Mouse (Mus musculus): ENCODE measurements around the gene Nup93.

- TF ChIP-seq CTCF (conservative IDR thresholded peaks at IDR 0.05 in 1 of 2, IDR thresholded peaks at IDR 0.05 in 1 of 2; ENCODE audit: low read depth in 2 of 2, low read length in 2 of 2) (no peak), SIN3A (IDR thresholded peaks at IDR 0.05; ENCODE audit: low read length) (no peak), POLR2A (IDR thresholded peaks at IDR 0.05; ENCODE audit: low read depth, low read length) (no peak), TCF12 (IDR thresholded peaks at IDR 0.05; ENCODE audit: low read depth, low read length) (no peak), EP300 (IDR thresholded peaks at IDR 0.05; ENCODE audit: low read length) (no peak), CHD1 (IDR thresholded peaks at IDR 0.05; ENCODE audit: low read depth, low read length) (no peak), KAT2A (IDR thresholded peaks at IDR 0.05; ENCODE audit: insufficient replicate concordance, low read length) (no peak), MAX (IDR thresholded peaks at IDR 0.05; ENCODE audit: low read length) (no peak), RAD21 (IDR thresholded peaks at IDR 0.05; ENCODE audit: low read depth, low read length) (no peak), SMC3 (IDR thresholded peaks at IDR 0.05; ENCODE audit: low read depth, low read length) (no peak), CHD2 (IDR thresholded peaks at IDR 0.05; ENCODE audit: low read length) (no peak), MYC (IDR thresholded peaks at IDR 0.05; ENCODE audit: low read depth, low read length) (no peak)
Observed at GRCm38 (mm10) chr8:94209639-94210038, 4.7 kb upstream of the Nup93 start.
